Mouse (Mus musculus) brain, embryonic 14.5 days (tissue): ENCODE results near the gene Eif4g3.

Experiments
- CTCF ChIP-seq: fragments of 200-500 bp; IDR thresholded peaks from 2 replicates; pipeline ENCODE4 v1.5.1; 2012; ENCODE audit warnings: inconsistent platforms, mild to moderate bottlenecking, moderate library complexity, borderline replicate concordance; ENCODE audit not compliant: insufficient read depth, insufficient read length; ENCODE audit errors: extremely low read depth
- POLR2A ChIP-seq: fragments of 200-500 bp; IDR thresholded peaks from 2 replicates; pipeline ENCODE4 v1.6.1; 2012; ENCODE audit warnings: mild to moderate bottlenecking, inconsistent platforms, borderline replicate concordance; ENCODE audit not compliant: poor library complexity, insufficient read depth, insufficient read length, severe bottlenecking; ENCODE audit errors: extremely low read depth

DNA sequence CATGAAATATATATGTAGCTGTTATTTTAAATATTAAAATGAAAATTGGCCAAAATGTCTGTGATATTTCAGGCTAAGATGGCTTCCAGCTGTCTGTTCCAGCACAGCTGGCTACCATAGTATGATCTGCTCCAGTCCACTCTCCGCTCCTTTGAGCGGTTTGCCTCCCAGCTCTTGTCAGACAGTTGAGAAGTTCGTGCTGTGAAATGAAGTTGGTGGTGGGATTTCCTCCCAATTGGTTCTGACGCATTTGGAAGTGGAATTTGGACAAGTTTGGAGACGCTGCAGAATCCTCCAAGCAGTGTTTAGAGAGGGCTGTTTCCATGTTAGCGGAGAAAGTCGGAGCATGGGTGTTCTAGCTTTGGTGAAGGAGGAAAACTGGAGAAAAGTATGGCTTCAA, 148.5 kb downstream of the Eif4g3 start:
- TF ChIP-seq CTCF (no peak), POLR2A (no peak)
